In genomic region chr3:58414234-58414938, GRCm38 (mm10) we compare ENCODE assay signal across 8 mouse cellular contexts. TPM values are rescaled to one million over a fixed set of nuclear protein-coding genes. Genes with fewer than 3 reads are reported as not detected.
DNase-seq lines count a peak whose midpoint lies in the region; ATAC-seq lines count a peak whose summit lies in the region.

Tsc22d2 (plus strand) TSS chr3:58414715.

- peaks cover 16% of the 10 kb centered on the region for H3K4me1 ChIP-seq in hindbrain, embryonic 12.5 days

- under 1% methylated on average over 47 of the region's 52 CpGs for WGBS in hindbrain, embryonic 12.5 days

- peak within 1 kb of the TSS; percentile 96 for H3K4me3 ChIP-seq in hindbrain, embryonic 12.5 days

- H3K9me3 ChIP-seq in hindbrain, embryonic 12.5 days (replicated peaks), result no peaks in the 10 kb centered on the region

- DNase-seq in R1 (ENCODE audit: low read depth, low spot score), result peak; percentile 88
- DNase-seq in cerebellum, postnatal 14 days, result peak; percentile 99
- DNase-seq in frontal cortex, postnatal 14 days (ENCODE audit: low spot score in 2 of 2), result peak; percentile 88 to 97
- peak; percentile 99 for DNase-seq in layer of hippocampus, postnatal 25 days (ENCODE audit: extremely low spot score in 1 of 2, low spot score in 1 of 2)
- peak; percentile 99 for DNase-seq in lung, postnatal 14 days
- DNase-seq in ovary, postnatal 36 days (ENCODE audit: low spot score), result peak; percentile 98
- DNase-seq in thymus, postnatal 14 days, result peak; percentile 99

- H3K27ac ChIP-seq in hindbrain, embryonic 12.5 days, result peak within 1 kb of the TSS; percentile 99

- H3K9ac ChIP-seq in hindbrain, embryonic 12.5 days, result peak within 1 kb of the TSS; percentile 99

- no peaks in the 10 kb centered on the region for H3K27me3 ChIP-seq in hindbrain, embryonic 12.5 days

- H3K36me3 ChIP-seq in hindbrain, embryonic 12.5 days, result no peaks in the 10 kb centered on the region

- H3K4me2 ChIP-seq in hindbrain, embryonic 12.5 days (replicated peaks), result peak within 1 kb of the TSS; percentile 96

- ATAC-seq in hindbrain, embryonic 12.5 days (ENCODE audit: low FRiP score), result peak; percentile 73

RNA-seq across cellular contexts. Expression of gene Tsc22d2, which starts in this region (rescaled TPM):
- 17.0 and 18.9 TPM in 2 replicates for polyA plus RNA-seq in hindbrain, embryonic 12.5 days (2016; fragmentation: Nextera tagmentation; extraction: Ambion mirVana)
- total RNA-seq in layer of hippocampus, postnatal 25 days (2021), result 10 to 100 TPM; 38.1 to 38.2 TPM

Comparison
In these comparisons a context has a peak if more than half of its experiments do, and no peak if none do; other contexts are left out.
1. Peak in every context shown above with its lines: DNase-seq, ATAC-seq, H3K4me3 ChIP-seq and H3K27ac ChIP-seq.